Mouse (Mus musculus): ENCODE measurements around the gene Lrrc1. TPM values are rescaled to one million over a fixed set of nuclear protein-coding genes. Genes with fewer than 3 reads are reported as not detected.

Gene Lrrc1
- polyA plus RNA-seq, 1 experiment from 2014 or later: 5.4 TPM

GRCm38 (mm10) chr9:77420200-77420585, 124.5 kb downstream of the Lrrc1 start:
- H3K9me3 ChIP-seq (replicated peaks; ENCODE audit: control insufficient read depth, low read length, poor library complexity, severe bottlenecking): no peaks in the 10 kb centered on the region
- H3K27me3 ChIP-seq (ENCODE audit: control insufficient read depth, insufficient read depth, low read depth, low read length): no peaks in the 10 kb centered on the region
- 94% methylated on average over 4 of the region's 4 CpGs for WGBS

GRCm38 (mm10) chr9:77419501-77420199, 125.0 kb downstream of the Lrrc1 start:
- ATAC-seq: no peak
- H3K9me3 ChIP-seq (replicated peaks; ENCODE audit: control insufficient read depth, low read length, poor library complexity, severe bottlenecking): no peaks in the 10 kb centered on the region
- H3K4me2 ChIP-seq (ENCODE audit: low read length): no peak overlapping the region
- no peaks in the 10 kb centered on the region for H3K4me1 ChIP-seq (ENCODE audit: control insufficient read depth, insufficient read depth, low read length)
- WGBS: 92% methylated on average over 9 of the region's 9 CpGs
- H3K4me3 ChIP-seq (ENCODE audit: low read depth, low read length): no peak overlapping the region
- H3K36me3 ChIP-seq (ENCODE audit: control insufficient read depth, insufficient read depth, low read length): no peaks in the 10 kb centered on the region
- H3K9ac ChIP-seq (ENCODE audit: low read depth, low read length): no peak overlapping the region
- H3K27ac ChIP-seq (ENCODE audit: low read length): no peak overlapping the region
- H3K27me3 ChIP-seq (ENCODE audit: control insufficient read depth, insufficient read depth, low read depth, low read length): no peaks in the 10 kb centered on the region

More at GRCm38 (mm10) chr9:77420200-77420585, 124.5 kb downstream of the Lrrc1 start:
- Histone ChIP-seq H3K4me3 (ENCODE audit: low read depth, low read length) (no peak overlapping the region), H3K36me3 (ENCODE audit: control insufficient read depth, insufficient read depth, low read length) (no peaks in the 10 kb centered on the region), H3K4me2 (ENCODE audit: low read length) (no peak overlapping the region), H3K27ac (ENCODE audit: low read length) (no peak overlapping the region), H3K9ac (ENCODE audit: low read depth, low read length) (no peak overlapping the region), H3K4me1 (ENCODE audit: control insufficient read depth, insufficient read depth, low read length) (no peaks in the 10 kb centered on the region)
- no peak for ATAC-seq

GRCm38 (mm10) chr9:77418800-77419199, 125.9 kb downstream of the Lrrc1 start:
- ATAC-seq: no peak
- Histone ChIP-seq H3K4me1 (ENCODE audit: control insufficient read depth, insufficient read depth, low read length) (no peaks in the 10 kb centered on the region), H3K9ac (ENCODE audit: low read depth, low read length) (no peak overlapping the region), H3K9me3 (replicated peaks; ENCODE audit: control insufficient read depth, low read length, poor library complexity, severe bottlenecking) (no peaks in the 10 kb centered on the region), H3K36me3 (ENCODE audit: control insufficient read depth, insufficient read depth, low read length) (no peaks in the 10 kb centered on the region), H3K27me3 (ENCODE audit: control insufficient read depth, insufficient read depth, low read depth, low read length) (no peaks in the 10 kb centered on the region), H3K4me2 (ENCODE audit: low read length) (no peak overlapping the region), H3K27ac (ENCODE audit: low read length) (no peak overlapping the region), H3K4me3 (ENCODE audit: low read depth, low read length) (no peak overlapping the region)
- 91% methylated on average over 2 of the region's 2 CpGs for WGBS

GRCm38 (mm10) chr9:77416486-77416885, 128.2 kb downstream of the Lrrc1 start:
- Histone ChIP-seq H3K27me3 (ENCODE audit: control insufficient read depth, insufficient read depth, low read depth, low read length) (no peaks in the 10 kb centered on the region), H3K4me2 (ENCODE audit: low read length) (no peak overlapping the region), H3K4me3 (ENCODE audit: low read depth, low read length) (no peak overlapping the region), H3K27ac (ENCODE audit: low read length) (no peak overlapping the region), H3K4me1 (ENCODE audit: control insufficient read depth, insufficient read depth, low read length) (no peaks in the 10 kb centered on the region), H3K36me3 (ENCODE audit: control insufficient read depth, insufficient read depth, low read length) (no peaks in the 10 kb centered on the region), H3K9me3 (replicated peaks; ENCODE audit: control insufficient read depth, low read length, poor library complexity, severe bottlenecking) (no peaks in the 10 kb centered on the region), H3K9ac (ENCODE audit: low read depth, low read length) (no peak overlapping the region)
- no peak for ATAC-seq
- WGBS: 91% methylated on average over 4 of the region's 4 CpGs

GRCm38 (mm10) chr9:77416002-77416401, 128.7 kb downstream of the Lrrc1 start:
- ATAC-seq: no peak
- Histone ChIP-seq H3K4me2 (ENCODE audit: low read length) (no peak overlapping the region), H3K4me3 (ENCODE audit: low read depth, low read length) (no peak overlapping the region), H3K4me1 (ENCODE audit: control insufficient read depth, insufficient read depth, low read length) (no peaks in the 10 kb centered on the region), H3K27me3 (ENCODE audit: control insufficient read depth, insufficient read depth, low read depth, low read length) (no peaks in the 10 kb centered on the region), H3K36me3 (ENCODE audit: control insufficient read depth, insufficient read depth, low read length) (no peaks in the 10 kb centered on the region), H3K27ac (ENCODE audit: low read length) (no peak overlapping the region), H3K9me3 (replicated peaks; ENCODE audit: control insufficient read depth, low read length, poor library complexity, severe bottlenecking) (no peaks in the 10 kb centered on the region), H3K9ac (ENCODE audit: low read depth, low read length) (no peak overlapping the region)
- 95% methylated on average over 7 of the region's 7 CpGs for WGBS

GRCm38 (mm10) chr9:77411830-77412425, 132.7 kb downstream of the Lrrc1 start:
- 83% methylated on average over 3 of the region's 3 CpGs for WGBS
- no peak overlapping the region for H3K4me2 ChIP-seq (ENCODE audit: low read length)
- no peaks in the 10 kb centered on the region for H3K9me3 ChIP-seq (replicated peaks; ENCODE audit: control insufficient read depth, low read length, poor library complexity, severe bottlenecking)
- H3K36me3 ChIP-seq (ENCODE audit: control insufficient read depth, insufficient read depth, low read length): no peaks in the 10 kb centered on the region
- no peak for ATAC-seq
- H3K9ac ChIP-seq (ENCODE audit: low read depth, low read length): no peak overlapping the region
- H3K4me3 ChIP-seq (ENCODE audit: low read depth, low read length): no peak overlapping the region
- no peaks in the 10 kb centered on the region for H3K27me3 ChIP-seq (ENCODE audit: control insufficient read depth, insufficient read depth, low read depth, low read length)
- H3K4me1 ChIP-seq (ENCODE audit: control insufficient read depth, insufficient read depth, low read length): no peaks in the 10 kb centered on the region
- no peak overlapping the region for H3K27ac ChIP-seq (ENCODE audit: low read length)

- WGBS: 66% methylated on average over 4 of the region's 4 CpGs
- H3K4me1 ChIP-seq (ENCODE audit: control insufficient read depth, insufficient read depth, low read length): no peaks in the 10 kb centered on the region
- no peak overlapping the region for H3K4me2 ChIP-seq (ENCODE audit: low read length)
- H3K27ac ChIP-seq (ENCODE audit: low read length): no peak overlapping the region
- no peak overlapping the region for H3K9ac ChIP-seq (ENCODE audit: low read depth, low read length)
- H3K36me3 ChIP-seq (ENCODE audit: control insufficient read depth, insufficient read depth, low read length): no peaks in the 10 kb centered on the region
- no peaks in the 10 kb centered on the region for H3K27me3 ChIP-seq (ENCODE audit: control insufficient read depth, insufficient read depth, low read depth, low read length)
- H3K9me3 ChIP-seq (replicated peaks; ENCODE audit: control insufficient read depth, low read length, poor library complexity, severe bottlenecking): no peaks in the 10 kb centered on the region
- H3K4me3 ChIP-seq (ENCODE audit: low read depth, low read length): no peak overlapping the region
- no peak for ATAC-seq
These were observed 133.7 kb downstream of the Lrrc1 start for GRCm38 (mm10) chr9:77410968-77411367.

GRCm38 (mm10) chr9:77410524-77410923, 134.1 kb downstream of the Lrrc1 start:
- no peak for ATAC-seq
- H3K9me3 ChIP-seq (replicated peaks; ENCODE audit: control insufficient read depth, low read length, poor library complexity, severe bottlenecking): no peaks in the 10 kb centered on the region
- H3K4me1 ChIP-seq (ENCODE audit: control insufficient read depth, insufficient read depth, low read length): no peaks in the 10 kb centered on the region
- H3K27me3 ChIP-seq (ENCODE audit: control insufficient read depth, insufficient read depth, low read depth, low read length): no peaks in the 10 kb centered on the region
- no peak overlapping the region for H3K9ac ChIP-seq (ENCODE audit: low read depth, low read length)
- no peak overlapping the region for H3K27ac ChIP-seq (ENCODE audit: low read length)
- H3K4me3 ChIP-seq (ENCODE audit: low read depth, low read length): no peak overlapping the region
- H3K4me2 ChIP-seq (ENCODE audit: low read length): no peak overlapping the region
- no peaks in the 10 kb centered on the region for H3K36me3 ChIP-seq (ENCODE audit: control insufficient read depth, insufficient read depth, low read length)
- 79% methylated on average over 7 of the region's 7 CpGs for WGBS

- Histone ChIP-seq H3K27ac (ENCODE audit: low read length) (no peak overlapping the region), H3K4me1 (ENCODE audit: control insufficient read depth, insufficient read depth, low read length) (no peaks in the 10 kb centered on the region), H3K4me2 (ENCODE audit: low read length) (no peak overlapping the region), H3K36me3 (ENCODE audit: control insufficient read depth, insufficient read depth, low read length) (no peaks in the 10 kb centered on the region), H3K9ac (ENCODE audit: low read depth, low read length) (no peak overlapping the region), H3K27me3 (ENCODE audit: control insufficient read depth, insufficient read depth, low read depth, low read length) (no peaks in the 10 kb centered on the region), H3K9me3 (replicated peaks; ENCODE audit: control insufficient read depth, low read length, poor library complexity, severe bottlenecking) (no peaks in the 10 kb centered on the region), H3K4me3 (ENCODE audit: low read depth, low read length) (no peak overlapping the region)
- ATAC-seq: no peak
- 22% methylated on average over 6 of the region's 6 CpGs for WGBS
These were observed 136.5 kb downstream of the Lrrc1 start for GRCm38 (mm10) chr9:77408053-77408603.
